Mouse (Mus musculus): ENCODE measurements at regions not wholly inside any gene's neighbourhood (a gene's known extent, or its start where the extent isn't known, plus 50 kb on each side); places are given as distances from the start of the nearest gene placed in this dataset.
"Not testable (repeated sequence)": the region's sequence is repeated elsewhere in the genome, so short reads cannot be mapped to it uniquely, and the experiment has no call there.

- no peak for DNase-seq (ENCODE audit: extremely low read depth, insufficient read length, low spot score)
These were observed 418.1 kb upstream of the Slc10a2 start for GRCm38 (mm10) chr8:5523281-5523680.

GRCm38 (mm10) chr8:5495861-5496260 is 390.7 kb upstream of the Slc10a2 start:
- DNase-seq (ENCODE audit: extremely low read depth, insufficient read length, low spot score): no peak

GRCm38 (mm10) chr8:5490491-5490890 is 385.3 kb upstream of the Slc10a2 start:
- DNase-seq (ENCODE audit: extremely low read depth, insufficient read length, low spot score): no peak

GRCm38 (mm10) chr8:5482938-5483337 is 377.8 kb upstream of the Slc10a2 start:
- no peak for DNase-seq (ENCODE audit: extremely low read depth, insufficient read length, low spot score)

GRCm38 (mm10) chr8:5472999-5473398 is 367.8 kb upstream of the Slc10a2 start:
- no peak for DNase-seq (ENCODE audit: extremely low read depth, insufficient read length, low spot score)

GRCm38 (mm10) chr8:5472582-5472981 is 367.4 kb upstream of the Slc10a2 start:
- no peak for DNase-seq (ENCODE audit: extremely low read depth, insufficient read length, low spot score)

- DNase-seq (ENCODE audit: extremely low read depth, insufficient read length, low spot score): no peak
These were observed 352.5 kb upstream of the Slc10a2 start for GRCm38 (mm10) chr8:5457619-5458018.

- no peak for DNase-seq (ENCODE audit: extremely low read depth, insufficient read length, low spot score)
These were observed 348.3 kb upstream of the Slc10a2 start for GRCm38 (mm10) chr8:5453469-5453868.

GRCm38 (mm10) chr8:5442243-5442642 is 337.1 kb upstream of the Slc10a2 start:
- DNase-seq (ENCODE audit: extremely low read depth, insufficient read length, low spot score): not testable (repeated sequence)

- not testable (repeated sequence) for DNase-seq (ENCODE audit: extremely low read depth, insufficient read length, low spot score)
These were observed 335.3 kb upstream of the Slc10a2 start for GRCm38 (mm10) chr8:5440404-5440803.

- no peak for DNase-seq (ENCODE audit: extremely low read depth, insufficient read length, low spot score)
These were observed 333.9 kb upstream of the Slc10a2 start for GRCm38 (mm10) chr8:5439054-5439453.

GRCm38 (mm10) chr8:5428303-5428971 is 323.3 kb upstream of the Slc10a2 start:
- DNase-seq (ENCODE audit: extremely low read depth, insufficient read length, low spot score): no peak

GRCm38 (mm10) chr8:5416841-5417240 is 311.7 kb upstream of the Slc10a2 start:
- DNase-seq (ENCODE audit: extremely low read depth, insufficient read length, low spot score): not testable (repeated sequence)

- no peak for DNase-seq (ENCODE audit: extremely low read depth, insufficient read length, low spot score)
These were observed 279.7 kb upstream of the Slc10a2 start for GRCm38 (mm10) chr8:5384851-5385250.

GRCm38 (mm10) chr8:5378001-5378400 is 272.9 kb upstream of the Slc10a2 start:
- no peak for DNase-seq (ENCODE audit: extremely low read depth, insufficient read length, low spot score)

- DNase-seq (ENCODE audit: extremely low read depth, insufficient read length, low spot score): peak; percentile 1
These were observed 234.8 kb upstream of the Slc10a2 start for GRCm38 (mm10) chr8:5339953-5340352.

- DNase-seq (ENCODE audit: extremely low read depth, insufficient read length, low spot score): no peak
These were observed 209.4 kb upstream of the Slc10a2 start for GRCm38 (mm10) chr8:5314594-5314993.

GRCm38 (mm10) chr8:5299982-5300381 is 194.8 kb upstream of the Slc10a2 start:
- DNase-seq (ENCODE audit: extremely low read depth, insufficient read length, low spot score): no peak

GRCm38 (mm10) chr8:5297190-5297589 is 192.0 kb upstream of the Slc10a2 start:
- no peak for DNase-seq (ENCODE audit: extremely low read depth, insufficient read length, low spot score)

GRCm38 (mm10) chr8:5285708-5286161 is 180.6 kb upstream of the Slc10a2 start:
- DNase-seq (ENCODE audit: extremely low read depth, insufficient read length, low spot score): no peak

GRCm38 (mm10) chr8:5283799-5284198 is 178.6 kb upstream of the Slc10a2 start:
- DNase-seq (ENCODE audit: extremely low read depth, insufficient read length, low spot score): no peak

GRCm38 (mm10) chr8:5262316-5262715 is 157.2 kb upstream of the Slc10a2 start:
- no peak for DNase-seq (ENCODE audit: extremely low read depth, insufficient read length, low spot score)

- DNase-seq (ENCODE audit: extremely low read depth, insufficient read length, low spot score): not testable (repeated sequence)
These were observed 136.7 kb upstream of the Slc10a2 start for GRCm38 (mm10) chr8:5241871-5242270.

Measured in 3134 (cell line).